Mouse (Mus musculus) frontal cortex, adult (tissue): ENCODE data around the gene Fancl.
"Not testable (repeated sequence)": the region's sequence is repeated elsewhere in the genome, so short reads cannot be mapped to it uniquely, and the experiment has no call there.

ENCODE experiments used
- ATAC-seq: cut with Nextera tagmentation; 2 replicates; pipeline ENCODE4 v1.9.2; 2017; ENCODE audit warnings: mild to moderate bottlenecking, moderate library complexity, mixed read lengths; ENCODE audit not compliant: low TSS enrichment

Gene Fancl

GRCm38 (mm10) chr11:26385971-26386370, at the start of gene Fancl:
TSS of gene Fancl (plus strand) at chr11:26386135.
- ATAC-seq = no peak

GRCm38 (mm10) chr11:26336848-26337247, 49.1 kb upstream of the Fancl start:
- ATAC-seq = no peak

- not testable (repeated sequence) for ATAC-seq
Measured at GRCm38 (mm10) chr11:26370176-26370575, 15.8 kb upstream of the Fancl start.

- not testable (repeated sequence) for ATAC-seq
Measured at GRCm38 (mm10) chr11:26371980-26372379, 14.0 kb upstream of the Fancl start.

- no peak for ATAC-seq
Measured at GRCm38 (mm10) chr11:26374132-26374531, 11.8 kb upstream of the Fancl start.

- ATAC-seq = no peak
Measured at GRCm38 (mm10) chr11:26378074-26378473, 7.9 kb upstream of the Fancl start.

GRCm38 (mm10) chr11:26381499-26381898, 4.4 kb upstream of the Fancl start:
- ATAC-seq = no peak

GRCm38 (mm10) chr11:26386678-26387077, 743 bp downstream of the Fancl start:
- peak; percentile 10; the same call in 1 of the 2 replicates for ATAC-seq

GRCm38 (mm10) chr11:26387087-26387611, 1.2 kb downstream of the Fancl start:
- peak; percentile 100 for ATAC-seq

- ATAC-seq = no peak
Measured at GRCm38 (mm10) chr11:26395561-26395960, 9.6 kb downstream of the Fancl start.

GRCm38 (mm10) chr11:26412972-26413371, 27.0 kb downstream of the Fancl start:
- no peak for ATAC-seq

GRCm38 (mm10) chr11:26421472-26421871, 35.5 kb downstream of the Fancl start:
- no peak for ATAC-seq

- no peak for ATAC-seq
Measured at GRCm38 (mm10) chr11:26434229-26434628, 48.3 kb downstream of the Fancl start.

- peak; percentile 94 for ATAC-seq
Measured at GRCm38 (mm10) chr11:26437818-26438217, 51.9 kb downstream of the Fancl start.

- no peak for ATAC-seq
Measured at GRCm38 (mm10) chr11:26441121-26441520, 55.2 kb downstream of the Fancl start.

GRCm38 (mm10) chr11:26444374-26444773, 58.4 kb downstream of the Fancl start:
- no peak for ATAC-seq

- no peak for ATAC-seq
Measured at GRCm38 (mm10) chr11:26449789-26450188, 63.9 kb downstream of the Fancl start.

- no peak for ATAC-seq
Measured at GRCm38 (mm10) chr11:26450636-26451035, 64.7 kb downstream of the Fancl start.

- ATAC-seq = no peak
Measured at GRCm38 (mm10) chr11:26451228-26451627, 65.3 kb downstream of the Fancl start.

- ATAC-seq = no peak
Measured at GRCm38 (mm10) chr11:26452693-26453092, 66.8 kb downstream of the Fancl start.

GRCm38 (mm10) chr11:26454081-26454480, 68.1 kb downstream of the Fancl start:
- no peak for ATAC-seq

GRCm38 (mm10) chr11:26477037-26477739, 91.3 kb downstream of the Fancl start:
- no peak for ATAC-seq

- ATAC-seq = peak; percentile 62
Measured at GRCm38 (mm10) chr11:26481691-26482242, 95.8 kb downstream of the Fancl start.
